Mouse (Mus musculus) intestine, postnatal 0 days (tissue): ENCODE results near the gene Myct1. TPM values are rescaled to one million over a fixed set of nuclear protein-coding genes. Genes with fewer than 3 reads are reported as not detected.

ENCODE experiments used
- ATAC-seq: fragments of 200-750 bp; cut with Nextera tagmentation; 2 replicates; pipeline ENCODE4 v1.8.0; 2017; ENCODE audit warnings: mild to moderate bottlenecking, moderate TSS enrichment, moderate library complexity
- H3K27ac ChIP-seq: fragments of 300-500 bp; sonication (generic); 2 replicates; pipeline ENCODE4 v1.5.1; 2014; ENCODE audit warnings: mild to moderate bottlenecking, low read depth, low read length, moderate library complexity
- H3K27me3 ChIP-seq: fragments of 300-500 bp; sonication (generic); replicated peaks from 2 replicates; pipeline ENCODE4 v1.6.1; 2014; ENCODE audit warnings: low read length, mixed read lengths; ENCODE audit not compliant: control insufficient read depth, insufficient read depth
- H3K36me3 ChIP-seq: fragments of 300-500 bp; sonication (generic); 2 replicates; pipeline ENCODE4 v1.6.1; 2014; ENCODE audit warnings: mild to moderate bottlenecking, moderate library complexity; ENCODE audit not compliant: control insufficient read depth, insufficient read depth
- H3K4me1 ChIP-seq: fragments of 300-500 bp; sonication (generic); replicated peaks from 2 replicates; pipeline ENCODE4 v1.6.1; 2014; ENCODE audit warnings: antibody characterized with exemption, low read length, mixed read lengths; ENCODE audit not compliant: control insufficient read depth, insufficient read depth
- H3K4me2 ChIP-seq: fragments of 300-500 bp; sonication (generic); replicated peaks from 2 replicates; pipeline ENCODE4 v1.6.1; 2014; ENCODE audit warnings: low read depth, mild to moderate bottlenecking, moderate library complexity
- H3K4me3 ChIP-seq: fragments of 300-500 bp; sonication (generic); 2 replicates; pipeline ENCODE4 v1.5.1; 2014; ENCODE audit warnings: low read depth, low read length
- H3K9ac ChIP-seq: fragments of 300-500 bp; sonication (generic); 2 replicates; pipeline ENCODE4 v1.6.1; 2014; ENCODE audit warnings: mild to moderate bottlenecking, low read depth, low read length
- H3K9me3 ChIP-seq: fragments of 300-500 bp; sonication (generic); 2 replicates; pipeline ENCODE4 v1.6.1; 2016; ENCODE audit warnings: mixed run types; ENCODE audit not compliant: control insufficient read depth
- CTCF ChIP-seq: sonication (generic); IDR thresholded peaks from 2 replicates; pipeline ENCODE4 v1.5.1; 2016; ENCODE audit warnings: low read depth, mild to moderate bottlenecking, control low read depth, antibody characterized with exemption, moderate library complexity
- WGBS: fragments of 180-500 bp; shearing (Covaris S2); extraction: QIAGEN DNeasy Blood & Tissue Kit; methylation state at CpG from one replicate; pipeline ENCODE4 v1.1.7; 2014; 5-methylcytosine and 5-hydroxymethylcytosine counted together
- polyA plus RNA-seq: library from polyadenylated mRNA; unstranded; fragments of >200 nt; fragmentation: Nextera tagmentation; extraction: Ambion mirVana; gene quantifications from 2 replicates; pipeline ENCODE4 v1.2.1, GENCODE M21; 2015

The Myct1 gene
- polyA plus RNA-seq, 1 experiment from 2014 or later = 3.7 TPM

DNA sequence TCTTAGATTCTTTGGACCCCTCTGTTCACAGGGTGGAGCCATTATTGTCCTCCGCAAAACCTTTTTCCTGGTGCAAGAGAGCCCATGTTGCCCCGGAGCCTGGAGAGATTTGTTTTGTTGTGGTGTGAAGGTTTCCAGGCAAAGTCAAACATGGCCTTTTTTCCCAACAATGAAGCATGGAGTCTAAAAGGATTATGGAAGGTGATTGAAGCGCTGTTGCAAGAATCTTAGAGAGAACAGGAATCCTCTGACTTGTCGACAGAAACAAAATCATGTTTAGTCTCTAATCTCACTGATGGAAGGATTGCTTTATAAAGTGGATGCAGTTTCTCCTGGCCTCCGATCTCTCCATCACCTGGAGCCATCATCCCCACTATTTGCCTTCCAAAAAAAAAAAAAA, 42.2 kb upstream of the Myct1 start, which contains the start of gene Syne1:
Syne1 (minus strand) TSS at position 101 of the 400 bp plus-strand sequence.
- H3K4me1 ChIP-seq = no peaks in the 10 kb centered on the region
- no peaks in the 10 kb centered on the region for H3K9me3 ChIP-seq
- 78% methylated on average over 5 of the region's 5 CpGs for WGBS
- no peak for ATAC-seq
- no peak within 1 kb of the TSS for H3K27ac ChIP-seq
- peak within 1 kb of the TSS; percentile 18; the same call in 1 of the 2 replicates for H3K9ac ChIP-seq
- peak within 1 kb of the TSS; percentile 73 for H3K4me2 ChIP-seq
- H3K36me3 ChIP-seq = no peaks in the 10 kb centered on the region
- no peak for TF ChIP-seq CTCF
- H3K4me3 ChIP-seq = peak within 1 kb of the TSS; percentile 41
- no peaks in the 10 kb centered on the region for H3K27me3 ChIP-seq

- Histone ChIP-seq H3K4me1 (no peaks in the 10 kb centered on the region), H3K4me2 (no peak overlapping the region), H3K4me3 (no peak overlapping the region), H3K9ac (no peak overlapping the region), H3K9me3 (no peaks in the 10 kb centered on the region), H3K36me3 (no peaks in the 10 kb centered on the region), H3K27me3 (no peaks in the 10 kb centered on the region), H3K27ac (no peak overlapping the region)
- TF ChIP-seq CTCF = peak; percentile 67
- ATAC-seq = no peak
- 23% methylated on average over 5 of the region's 5 CpGs for WGBS
Observed at GRCm38 (mm10) chr10:5554941-5555340, 38.6 kb upstream of the Myct1 start.

DNA sequence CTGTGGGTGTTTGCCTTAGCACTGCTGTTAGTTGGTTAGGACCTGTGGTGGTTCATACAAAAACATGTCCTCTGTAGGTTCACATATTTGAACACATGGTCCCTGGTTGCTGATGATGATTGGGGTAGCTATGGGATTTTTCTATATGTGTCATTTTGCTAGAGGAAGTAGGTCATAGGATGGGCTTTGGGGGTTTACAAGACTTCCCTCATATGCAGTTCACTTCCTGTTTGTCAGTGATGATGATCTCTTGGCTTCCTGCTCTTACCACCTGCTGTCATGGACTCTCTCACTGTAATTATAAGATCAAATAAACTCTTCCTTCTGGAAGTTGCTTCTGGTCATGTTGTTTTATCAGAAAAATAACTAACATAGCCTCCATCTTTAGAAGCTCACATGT, 34.8 kb upstream of the Myct1 start:
- Histone ChIP-seq H3K36me3 (no peaks in the 10 kb centered on the region), H3K4me1 (no peaks in the 10 kb centered on the region), H3K9me3 (no peaks in the 10 kb centered on the region), H3K27me3 (no peaks in the 10 kb centered on the region), H3K9ac (no peak overlapping the region), H3K4me2 (no peak overlapping the region), H3K4me3 (no peak overlapping the region), H3K27ac (no peak overlapping the region)
- no peak for ATAC-seq
- no peak for TF ChIP-seq CTCF

GRCm38 (mm10) chr10:5560526-5560925, 33.0 kb upstream of the Myct1 start:
- no peak for ATAC-seq
- TF ChIP-seq CTCF = no peak
- Histone ChIP-seq H3K36me3 (no peaks in the 10 kb centered on the region), H3K27ac (no peak overlapping the region), H3K9me3 (no peaks in the 10 kb centered on the region), H3K4me3 (no peak overlapping the region), H3K4me2 (no peak overlapping the region), H3K27me3 (no peaks in the 10 kb centered on the region), H3K4me1 (no peaks in the 10 kb centered on the region), H3K9ac (no peak overlapping the region)
- 84% methylated on average over 4 of the region's 4 CpGs for WGBS

- Histone ChIP-seq H3K9me3 (no peaks in the 10 kb centered on the region), H3K36me3 (no peaks in the 10 kb centered on the region), H3K4me2 (no peak overlapping the region), H3K27ac (no peak overlapping the region), H3K9ac (no peak overlapping the region), H3K27me3 (no peaks in the 10 kb centered on the region), H3K4me3 (no peak overlapping the region), H3K4me1 (no peaks in the 10 kb centered on the region)
- ATAC-seq = no peak
- no peak for TF ChIP-seq CTCF
- 82% methylated on average over 4 of the region's 4 CpGs for WGBS
Observed at GRCm38 (mm10) chr10:5561706-5562105, 31.9 kb upstream of the Myct1 start.

- Histone ChIP-seq H3K36me3 (no peaks in the 10 kb centered on the region), H3K4me3 (no peak overlapping the region), H3K9me3 (no peaks in the 10 kb centered on the region), H3K27ac (no peak overlapping the region), H3K4me2 (no peak overlapping the region), H3K4me1 (no peaks in the 10 kb centered on the region), H3K27me3 (no peaks in the 10 kb centered on the region), H3K9ac (no peak overlapping the region)
- TF ChIP-seq CTCF = peak; percentile 32
- WGBS = 79% methylated on average over 4 of the region's 4 CpGs
- ATAC-seq = no peak
Observed at GRCm38 (mm10) chr10:5568991-5569390, 24.6 kb upstream of the Myct1 start.

DNA sequence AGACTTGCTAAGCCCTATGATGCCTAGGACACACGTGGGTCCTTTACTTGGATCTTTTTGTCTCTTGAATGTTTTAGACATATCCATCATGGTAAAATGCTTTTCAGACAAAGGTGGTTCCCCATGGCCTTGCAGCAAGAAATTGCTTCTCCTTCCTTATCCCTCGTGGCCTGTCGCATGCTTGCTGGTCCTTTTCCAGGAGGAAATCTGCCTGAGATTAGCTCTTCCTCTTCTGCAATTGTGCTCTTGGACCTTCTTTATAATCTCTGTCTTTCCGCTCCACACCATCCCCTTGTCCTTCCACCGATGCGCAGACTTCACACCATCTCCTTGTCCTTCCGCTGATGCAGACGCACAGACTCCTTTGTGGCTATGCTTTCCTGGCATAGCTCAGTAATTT, 23.5 kb upstream of the Myct1 start:
- ATAC-seq = no peak
- H3K27me3 ChIP-seq = no peaks in the 10 kb centered on the region
- H3K36me3 ChIP-seq = no peaks in the 10 kb centered on the region
- H3K9me3 ChIP-seq = no peaks in the 10 kb centered on the region
- 81% methylated on average over 8 of the region's 8 CpGs for WGBS
- H3K4me1 ChIP-seq = no peaks in the 10 kb centered on the region
- no peak overlapping the region for H3K27ac ChIP-seq
- H3K4me3 ChIP-seq = no peak overlapping the region
- TF ChIP-seq CTCF = no peak
- no peak overlapping the region for H3K4me2 ChIP-seq
- H3K9ac ChIP-seq = no peak overlapping the region
